Mouse (Mus musculus): ENCODE measurements around the gene Sparcl1. TPM values are rescaled to one million over a fixed set of nuclear protein-coding genes. Genes with fewer than 3 reads are reported as not detected.

Gene Sparcl1
- polyA plus RNA-seq, 1 experiment from 2014 or later: 147 TPM

GRCm38 (mm10) chr5:104032434-104033097 is 81.0 kb downstream of the Sparcl1 start:
- Histone ChIP-seq H3K4me3 (replicated peaks; ENCODE audit: low read depth, low read length) (no peak overlapping the region), H3K9ac (replicated peaks; ENCODE audit: low read length) (no peak overlapping the region), H3K36me3 (ENCODE audit: control insufficient read depth, insufficient read depth, low read length) (no peaks in the 10 kb centered on the region), H3K4me2 (ENCODE audit: low read length) (no peak overlapping the region), H3K27me3 (ENCODE audit: control insufficient read depth, insufficient read depth, low read length) (no peaks in the 10 kb centered on the region), H3K4me1 (ENCODE audit: control insufficient read depth, insufficient read depth, low read length) (no peaks in the 10 kb centered on the region), H3K9me3 (ENCODE audit: control insufficient read depth, low read length) (no peaks in the 10 kb centered on the region), H3K27ac (replicated peaks; ENCODE audit: low read depth, low read length) (no peak overlapping the region)
- 81% methylated on average over 2 of the region's 2 CpGs for WGBS
- DNase-seq (no peak), ATAC-seq (ENCODE audit: low FRiP score, low TSS enrichment) (no peak)

Small RNA genes lying within 50 kb of the gene (microRNA-seq; reads per million reads assigned to microRNA genes)
- gene Mir5619: 2.8 reads per million, percentile 19 among the genes with 10 or more reads in this experiment

Other genes with a start within 250 kb of the Sparcl1 start
- gene Klhl8, start 202.5 kb downstream of the Sparcl1 start, polyA plus RNA-seq (2014; fragmentation: Nextera tagmentation; extraction: Ambion mirVana): 35.3 and 47.3 TPM in 2 replicates
- not detected in 2 replicates for gene Hsd17b13, start 136.3 kb downstream of the Sparcl1 start, polyA plus RNA-seq (2014; fragmentation: Nextera tagmentation; extraction: Ambion mirVana)
- gene Hsd17b11, start 91.8 kb downstream of the Sparcl1 start, polyA plus RNA-seq (2014; fragmentation: Nextera tagmentation; extraction: Ambion mirVana): 1.7 and 1.8 TPM in 2 replicates
- 56.0 and 56.1 TPM in 2 replicates for gene Nudt9, start 67.4 kb downstream of the Sparcl1 start, polyA plus RNA-seq (2014; fragmentation: Nextera tagmentation; extraction: Ambion mirVana)
- not detected in 2 replicates for gene Gm17660, start 36.1 kb downstream of the Sparcl1 start, polyA plus RNA-seq (2014; fragmentation: Nextera tagmentation; extraction: Ambion mirVana)
- gene Dspp, start 57.0 kb upstream of the Sparcl1 start, polyA plus RNA-seq (2014; fragmentation: Nextera tagmentation; extraction: Ambion mirVana): not detected in 2 replicates
- gene Dmp1, start 88.9 kb upstream of the Sparcl1 start, polyA plus RNA-seq (2014; fragmentation: Nextera tagmentation; extraction: Ambion mirVana): 0.50 and 0.66 TPM in 2 replicates
- not detected in 2 replicates for gene Ibsp, start 185.4 kb upstream of the Sparcl1 start, polyA plus RNA-seq (2014; fragmentation: Nextera tagmentation; extraction: Ambion mirVana)
- not detected in 2 replicates for gene Mepe, start 211.6 kb upstream of the Sparcl1 start, polyA plus RNA-seq (2014; fragmentation: Nextera tagmentation; extraction: Ambion mirVana)

All from midbrain, embryonic 14.5 days (tissue).